Mouse (Mus musculus): Measurements from ENCODE around the gene Sash1. TPM values are rescaled to one million over a fixed set of nuclear protein-coding genes. Genes with fewer than 3 reads are reported as not detected.

Sash1 gene
- polyA plus RNA-seq, 1 experiment from 2014 or later = 4.5 TPM

DNA sequence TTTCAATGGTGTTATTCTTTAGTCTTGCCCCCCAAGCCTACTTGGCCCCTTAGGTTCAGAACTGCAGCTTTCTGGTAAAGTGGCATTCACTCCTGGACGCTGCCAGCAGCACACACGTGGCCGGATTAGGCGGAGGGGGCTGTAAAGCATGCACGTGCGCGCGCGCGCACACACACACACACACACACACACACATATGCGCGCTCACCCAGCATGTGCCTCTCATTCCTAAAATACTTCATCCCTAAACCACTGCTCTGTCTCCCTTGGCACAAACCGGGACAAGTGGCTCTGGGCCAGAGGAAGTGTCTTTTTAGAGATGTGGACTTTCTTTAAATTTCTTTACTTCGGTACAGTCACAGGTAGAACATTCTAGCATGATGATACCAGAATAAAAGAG lies 72.6 kb downstream of the Sash1 start:
- Histone ChIP-seq H3K9ac (ENCODE audit: low read length) (no peak overlapping the region), H3K27me3 (ENCODE audit: control insufficient read depth, insufficient read depth, low read length) (no peaks in the 10 kb centered on the region), H3K4me2 (ENCODE audit: low read depth) (no peak overlapping the region), H3K36me3 (ENCODE audit: control insufficient read depth, insufficient read depth, low read length) (no peaks in the 10 kb centered on the region), H3K9me3 (ENCODE audit: control insufficient read depth, low read length) (no peaks in the 10 kb centered on the region), H3K4me1 (ENCODE audit: control insufficient read depth, insufficient read depth, low read length) (no peaks in the 10 kb centered on the region), H3K27ac (ENCODE audit: low read depth, low read length) (no peak overlapping the region), H3K4me3 (ENCODE audit: low read depth, low read length) (no peak overlapping the region)
- ATAC-seq (ENCODE audit: insufficient read depth, low FRiP score, low TSS enrichment) (no peak), DNase-seq (ENCODE audit: low spot score) (no peak)
- 84% methylated on average over 14 of the region's 14 CpGs for WGBS

DNA sequence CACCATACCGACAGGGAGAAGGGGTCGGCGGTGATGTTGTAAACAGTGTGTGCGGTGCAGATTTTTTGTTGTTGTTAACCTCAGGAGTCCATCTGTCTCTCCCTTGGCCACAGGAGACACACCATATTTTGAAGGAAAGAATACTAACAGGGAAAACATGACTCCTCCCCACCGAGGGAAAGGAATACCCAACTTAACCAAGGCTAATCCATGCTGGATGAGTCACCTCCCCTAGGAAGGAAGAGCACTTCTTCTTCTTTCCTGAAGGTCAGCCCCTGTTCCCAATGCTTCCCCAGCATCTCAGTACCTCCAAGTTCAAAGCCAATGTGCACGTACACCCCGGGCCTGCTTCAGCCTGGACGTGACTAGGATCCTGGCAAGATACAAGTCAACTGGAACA lies 73.1 kb downstream of the Sash1 start:
- DNase-seq (ENCODE audit: low spot score) (no peak), ATAC-seq (ENCODE audit: insufficient read depth, low FRiP score, low TSS enrichment) (no peak)
- Histone ChIP-seq H3K9me3 (ENCODE audit: control insufficient read depth, low read length) (no peaks in the 10 kb centered on the region), H3K4me2 (ENCODE audit: low read depth) (no peak overlapping the region), H3K4me3 (ENCODE audit: low read depth, low read length) (no peak overlapping the region), H3K9ac (ENCODE audit: low read length) (no peak overlapping the region), H3K4me1 (ENCODE audit: control insufficient read depth, insufficient read depth, low read length) (no peaks in the 10 kb centered on the region), H3K27me3 (ENCODE audit: control insufficient read depth, insufficient read depth, low read length) (no peaks in the 10 kb centered on the region), H3K27ac (ENCODE audit: low read depth, low read length) (no peak overlapping the region), H3K36me3 (ENCODE audit: control insufficient read depth, insufficient read depth, low read length) (no peaks in the 10 kb centered on the region)
- 78% methylated on average over 8 of the region's 8 CpGs for WGBS

DNA sequence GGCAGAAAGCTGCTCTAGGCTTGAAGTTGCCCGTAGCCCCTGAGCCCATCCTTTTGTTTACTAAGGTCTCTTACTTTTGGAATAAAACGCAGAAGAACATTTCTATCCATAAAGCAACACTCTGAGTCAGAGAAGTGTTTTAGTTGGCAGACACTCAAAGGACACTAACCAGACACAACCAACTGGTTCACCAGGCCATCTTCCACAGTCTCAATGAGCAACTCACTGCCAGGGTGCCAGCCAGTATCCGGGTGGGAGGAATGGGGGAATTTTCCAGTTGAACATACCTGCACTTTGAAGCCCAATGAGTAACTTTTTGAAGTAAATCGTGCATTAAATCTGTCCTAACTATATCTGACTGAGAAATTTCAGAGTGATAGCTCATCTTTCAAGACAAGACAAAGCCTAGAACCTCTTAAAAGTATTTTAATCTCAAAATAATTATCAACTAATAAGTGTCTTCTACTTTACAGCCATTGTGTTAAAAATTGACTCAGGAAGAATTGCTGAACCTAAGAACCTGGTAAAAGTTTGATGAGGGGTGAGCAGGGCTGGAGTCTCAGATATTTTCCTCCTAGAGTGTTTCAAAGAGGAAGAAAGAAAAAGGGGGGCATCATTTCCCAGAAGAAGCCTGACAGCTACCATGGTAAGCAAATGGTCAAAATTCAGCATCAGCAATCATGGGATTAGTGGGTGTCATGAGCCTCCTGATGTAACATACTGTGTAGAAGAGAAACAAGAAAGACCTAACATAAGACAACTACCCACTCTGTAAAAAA lies 74.4 kb downstream of the Sash1 start:
- no peak overlapping the region for H3K4me2 ChIP-seq (ENCODE audit: low read depth)
- H3K27ac ChIP-seq (ENCODE audit: low read depth, low read length) = no peak overlapping the region
- H3K9ac ChIP-seq (ENCODE audit: low read length) = no peak overlapping the region
- 92% methylated on average over 4 of the region's 4 CpGs for WGBS
- no peaks in the 10 kb centered on the region for H3K4me1 ChIP-seq (ENCODE audit: control insufficient read depth, insufficient read depth, low read length)
- DNase-seq (ENCODE audit: low spot score) (no peak), ATAC-seq (ENCODE audit: insufficient read depth, low FRiP score, low TSS enrichment) (no peak)
- H3K9me3 ChIP-seq (ENCODE audit: control insufficient read depth, low read length) = no peaks in the 10 kb centered on the region
- H3K27me3 ChIP-seq (ENCODE audit: control insufficient read depth, insufficient read depth, low read length) = no peaks in the 10 kb centered on the region
- no peaks in the 10 kb centered on the region for H3K36me3 ChIP-seq (ENCODE audit: control insufficient read depth, insufficient read depth, low read length)
- no peak overlapping the region for H3K4me3 ChIP-seq (ENCODE audit: low read depth, low read length)

DNA sequence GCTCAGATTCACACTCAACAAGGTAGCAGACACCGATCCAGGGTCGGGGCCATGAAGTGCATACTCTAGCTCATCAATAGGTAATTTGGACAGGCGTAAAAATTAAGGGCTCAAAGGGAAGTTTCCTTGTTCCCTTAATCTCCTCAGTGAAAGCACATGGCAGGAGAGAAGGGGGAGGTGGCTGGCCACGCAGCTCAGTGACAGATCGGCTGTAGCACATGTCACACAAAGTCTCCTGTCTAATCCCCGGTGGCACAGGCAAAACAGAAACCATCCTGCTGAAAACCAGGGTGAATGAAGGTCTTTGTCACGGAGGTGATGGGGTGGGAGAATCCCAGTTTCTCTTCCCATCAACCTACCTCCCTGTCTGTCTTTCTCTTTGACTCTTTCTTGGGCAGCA lies 75.4 kb downstream of the Sash1 start:
- 67% methylated on average over 7 of the region's 7 CpGs for WGBS
- H3K4me3 ChIP-seq (ENCODE audit: low read depth, low read length) = no peak overlapping the region
- no peaks in the 10 kb centered on the region for H3K4me1 ChIP-seq (ENCODE audit: control insufficient read depth, insufficient read depth, low read length)
- no peaks in the 10 kb centered on the region for H3K36me3 ChIP-seq (ENCODE audit: control insufficient read depth, insufficient read depth, low read length)
- no peak overlapping the region for H3K27ac ChIP-seq (ENCODE audit: low read depth, low read length)
- DNase-seq (ENCODE audit: low spot score) (no peak), ATAC-seq (ENCODE audit: insufficient read depth, low FRiP score, low TSS enrichment) (no peak)
- H3K4me2 ChIP-seq (ENCODE audit: low read depth) = no peak overlapping the region
- no peaks in the 10 kb centered on the region for H3K9me3 ChIP-seq (ENCODE audit: control insufficient read depth, low read length)
- no peak overlapping the region for H3K9ac ChIP-seq (ENCODE audit: low read length)
- H3K27me3 ChIP-seq (ENCODE audit: control insufficient read depth, insufficient read depth, low read length) = no peaks in the 10 kb centered on the region

DNA sequence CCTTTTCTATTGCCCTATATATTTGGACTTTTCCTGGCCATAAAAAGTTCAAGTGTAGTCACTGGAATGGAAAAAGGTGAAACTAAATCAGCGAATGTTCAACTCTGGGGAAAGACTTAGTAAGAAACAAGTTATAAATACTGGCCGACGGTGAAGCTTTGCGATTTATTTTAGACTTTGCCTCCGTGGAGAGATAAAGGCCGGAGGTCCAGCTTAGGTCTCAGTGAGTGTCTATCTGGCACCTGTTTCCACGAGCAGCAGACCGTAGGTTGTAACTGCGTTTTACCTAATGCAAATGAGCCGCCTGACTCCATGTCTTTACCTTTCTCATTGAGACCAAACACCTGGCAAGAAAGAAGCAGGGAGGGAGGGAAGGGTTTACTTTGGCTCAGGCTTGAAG lies 77.5 kb downstream of the Sash1 start:
- H3K27ac ChIP-seq (ENCODE audit: low read depth, low read length) = no peak overlapping the region
- H3K4me2 ChIP-seq (ENCODE audit: low read depth) = no peak overlapping the region
- no peaks in the 10 kb centered on the region for H3K9me3 ChIP-seq (ENCODE audit: control insufficient read depth, low read length)
- H3K4me1 ChIP-seq (ENCODE audit: control insufficient read depth, insufficient read depth, low read length) = peaks cover 15% of the 10 kb centered on the region
- 92% methylated on average over 10 of the region's 10 CpGs for WGBS
- no peak overlapping the region for H3K9ac ChIP-seq (ENCODE audit: low read length)
- no peaks in the 10 kb centered on the region for H3K36me3 ChIP-seq (ENCODE audit: control insufficient read depth, insufficient read depth, low read length)
- H3K27me3 ChIP-seq (ENCODE audit: control insufficient read depth, insufficient read depth, low read length) = no peaks in the 10 kb centered on the region
- ATAC-seq (ENCODE audit: insufficient read depth, low FRiP score, low TSS enrichment) (no peak), DNase-seq (ENCODE audit: low spot score) (no peak)
- no peak overlapping the region for H3K4me3 ChIP-seq (ENCODE audit: low read depth, low read length)

DNA sequence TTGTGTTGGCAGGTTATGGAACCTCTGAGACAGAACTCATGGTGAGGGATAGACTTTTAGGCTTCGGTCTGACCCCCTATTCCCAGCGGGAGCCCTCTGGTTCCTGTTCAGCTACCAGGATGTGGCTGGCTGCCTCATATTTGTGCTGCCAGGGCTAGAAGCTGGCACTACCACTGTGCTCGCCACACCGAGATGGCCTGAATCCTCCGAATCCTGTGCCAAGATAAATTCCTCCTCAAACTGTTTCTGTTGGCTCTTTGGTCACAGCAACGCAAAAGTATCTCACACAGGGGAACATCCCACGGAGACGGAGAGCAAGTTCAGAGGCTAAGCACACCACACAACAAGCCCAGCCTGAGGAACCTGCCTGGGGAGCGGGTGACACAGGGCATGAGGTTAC lies 78.3 kb downstream of the Sash1 start:
- ATAC-seq (ENCODE audit: insufficient read depth, low FRiP score, low TSS enrichment) (no peak), DNase-seq (ENCODE audit: low spot score) (no peak)
- Histone ChIP-seq H3K9ac (ENCODE audit: low read length) (no peak overlapping the region), H3K9me3 (ENCODE audit: control insufficient read depth, low read length) (no peaks in the 10 kb centered on the region), H3K4me2 (ENCODE audit: low read depth) (no peak overlapping the region), H3K27me3 (ENCODE audit: control insufficient read depth, insufficient read depth, low read length) (no peaks in the 10 kb centered on the region), H3K27ac (ENCODE audit: low read depth, low read length) (no peak overlapping the region), H3K36me3 (ENCODE audit: control insufficient read depth, insufficient read depth, low read length) (peaks cover 3% of the 10 kb centered on the region; the same call in 1 of the 2 replicates), H3K4me3 (ENCODE audit: low read depth, low read length) (no peak overlapping the region), H3K4me1 (ENCODE audit: control insufficient read depth, insufficient read depth, low read length) (peaks cover 15% of the 10 kb centered on the region)
- WGBS = 94% methylated on average over 9 of the region's 9 CpGs

DNA sequence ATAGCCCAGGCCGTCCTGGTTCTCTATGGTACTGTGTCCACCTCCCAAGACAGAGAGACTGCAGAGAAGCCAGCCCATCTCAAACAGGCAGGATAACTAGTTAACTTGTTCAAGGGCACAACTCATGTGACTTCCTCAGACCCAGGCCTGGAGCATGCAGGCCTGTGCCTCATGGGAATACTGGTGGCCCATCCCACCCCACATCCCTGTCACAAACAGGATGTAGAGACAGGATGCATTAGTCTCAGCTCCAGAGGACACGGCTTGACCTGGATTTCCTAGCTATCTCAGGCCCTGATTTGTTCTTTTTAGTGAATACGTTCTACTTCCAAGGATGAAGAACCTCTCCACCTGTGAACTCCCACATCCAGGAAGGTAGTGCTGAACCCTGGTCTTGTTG lies 80.5 kb downstream of the Sash1 start:
- no peak overlapping the region for H3K27ac ChIP-seq (ENCODE audit: low read depth, low read length)
- H3K4me1 ChIP-seq (ENCODE audit: control insufficient read depth, insufficient read depth, low read length) = peaks cover 20% of the 10 kb centered on the region
- no peaks in the 10 kb centered on the region for H3K27me3 ChIP-seq (ENCODE audit: control insufficient read depth, insufficient read depth, low read length)
- H3K9ac ChIP-seq (ENCODE audit: low read length) = no peak overlapping the region
- H3K36me3 ChIP-seq (ENCODE audit: control insufficient read depth, insufficient read depth, low read length) = peaks cover 3% of the 10 kb centered on the region; the same call in 1 of the 2 replicates
- H3K9me3 ChIP-seq (ENCODE audit: control insufficient read depth, low read length) = no peaks in the 10 kb centered on the region
- WGBS = 85% methylated on average over 3 of the region's 3 CpGs
- DNase-seq (ENCODE audit: low spot score) (no peak), ATAC-seq (ENCODE audit: insufficient read depth, low FRiP score, low TSS enrichment) (no peak)
- H3K4me2 ChIP-seq (ENCODE audit: low read depth) = no peak overlapping the region
- H3K4me3 ChIP-seq (ENCODE audit: low read depth, low read length) = no peak overlapping the region

DNA sequence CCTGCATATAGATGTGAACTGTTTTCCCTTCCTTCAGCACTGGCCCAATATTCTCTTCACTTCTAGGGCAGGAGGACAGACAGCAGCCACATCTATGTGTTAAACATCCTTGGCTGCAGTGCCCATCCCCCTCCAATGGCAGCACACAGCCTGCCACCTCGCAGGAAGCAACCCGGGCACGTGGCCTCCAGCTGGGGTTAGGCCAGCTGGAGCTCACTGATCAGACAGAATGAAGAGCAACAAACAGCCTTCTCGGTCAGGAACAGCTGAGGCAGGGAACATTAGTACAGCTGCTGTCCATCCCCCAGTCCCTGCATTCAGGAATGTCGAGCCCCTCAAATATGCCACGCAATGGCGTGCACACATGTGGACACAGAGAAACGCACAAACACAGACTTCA lies 81.6 kb downstream of the Sash1 start:
- no peak overlapping the region for H3K4me2 ChIP-seq (ENCODE audit: low read depth)
- peak; percentile 42; the same call in 1 of the 2 replicates for ATAC-seq (ENCODE audit: insufficient read depth, low FRiP score, low TSS enrichment)
- peak; percentile 61 for DNase-seq (ENCODE audit: low spot score)
- peaks cover 3% of the 10 kb centered on the region; the same call in 1 of the 2 replicates for H3K36me3 ChIP-seq (ENCODE audit: control insufficient read depth, insufficient read depth, low read length)
- no peak overlapping the region for H3K27ac ChIP-seq (ENCODE audit: low read depth, low read length)
- no peaks in the 10 kb centered on the region for H3K9me3 ChIP-seq (ENCODE audit: control insufficient read depth, low read length)
- H3K27me3 ChIP-seq (ENCODE audit: control insufficient read depth, insufficient read depth, low read length) = no peaks in the 10 kb centered on the region
- no peak overlapping the region for H3K4me3 ChIP-seq (ENCODE audit: low read depth, low read length)
- H3K9ac ChIP-seq (ENCODE audit: low read length) = no peak overlapping the region
- peaks cover 20% of the 10 kb centered on the region for H3K4me1 ChIP-seq (ENCODE audit: control insufficient read depth, insufficient read depth, low read length)
- WGBS = 24% methylated on average over 8 of the region's 8 CpGs

DNA sequence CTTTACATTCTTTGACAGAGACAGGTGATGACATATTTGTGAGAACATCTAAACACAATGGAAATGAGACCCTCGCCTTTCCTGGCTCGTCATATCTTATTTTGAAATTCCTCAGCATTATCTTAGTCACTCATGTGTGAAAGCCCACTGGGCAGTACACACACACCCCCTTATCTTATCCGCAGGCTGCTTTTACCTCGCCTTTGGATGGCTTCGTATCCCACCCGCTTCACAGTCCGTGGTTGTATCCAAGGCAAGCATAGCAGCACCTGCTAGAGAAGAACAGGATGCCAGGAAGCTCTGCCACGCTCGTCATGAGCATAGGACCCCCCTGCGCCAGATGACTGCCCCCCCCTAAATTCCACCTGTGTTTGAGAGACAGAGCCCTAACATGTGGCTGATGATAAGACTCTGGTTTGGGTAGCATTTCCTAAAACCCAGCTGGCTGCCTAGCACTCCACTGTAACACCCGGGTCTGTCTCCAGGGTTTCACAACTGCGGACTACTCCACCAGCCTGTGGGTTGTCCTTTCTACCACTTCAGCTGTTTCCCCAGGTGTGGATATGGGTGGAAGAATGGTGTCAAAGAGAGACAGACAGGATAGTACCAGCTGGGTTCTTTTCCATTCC lies 84.0 kb downstream of the Sash1 start:
- Histone ChIP-seq H3K9me3 (ENCODE audit: control insufficient read depth, low read length) (no peaks in the 10 kb centered on the region), H3K4me3 (ENCODE audit: low read depth, low read length) (no peak overlapping the region), H3K27ac (ENCODE audit: low read depth, low read length) (no peak overlapping the region), H3K36me3 (ENCODE audit: control insufficient read depth, insufficient read depth, low read length) (peaks cover 3% of the 10 kb centered on the region; the same call in 1 of the 2 replicates), H3K4me1 (ENCODE audit: control insufficient read depth, insufficient read depth, low read length) (peaks cover 20% of the 10 kb centered on the region), H3K27me3 (ENCODE audit: control insufficient read depth, insufficient read depth, low read length) (no peaks in the 10 kb centered on the region), H3K4me2 (ENCODE audit: low read depth) (no peak overlapping the region), H3K9ac (ENCODE audit: low read length) (no peak overlapping the region)
- ATAC-seq (ENCODE audit: insufficient read depth, low FRiP score, low TSS enrichment) = no peak
- no peak for DNase-seq (ENCODE audit: low spot score)
- 79% methylated on average over 12 of the region's 12 CpGs for WGBS
